Mouse (Mus musculus) limb, embryonic 12.5 days (tissue): ENCODE measurements around the gene H2-D1. TPM values are rescaled to one million over a fixed set of nuclear protein-coding genes. Genes with fewer than 3 reads are reported as not detected.

Source experiments
- ATAC-seq: fragments of 200-750 bp; cut with Nextera tagmentation; 2 replicates; pipeline ENCODE4 v1.8.0; 2017; ENCODE audit warnings: low read depth, moderate TSS enrichment; ENCODE audit not compliant: insufficient number of reproducible peaks, insufficient read depth, low FRiP score, low TSS enrichment
- H3K27ac ChIP-seq: fragments of 300-500 bp; sonication (generic); 2 replicates; pipeline ENCODE4 v1.5.1; 2016; ENCODE audit warnings: mild to moderate bottlenecking, moderate library complexity
- H3K27me3 ChIP-seq: fragments of 300-500 bp; sonication (generic); 2 replicates; pipeline ENCODE4 v1.6.1; 2016; ENCODE audit warnings: mild to moderate bottlenecking, moderate library complexity
- H3K36me3 ChIP-seq: fragments of 300-500 bp; sonication (generic); 2 replicates; pipeline ENCODE4 v1.6.1; 2016; ENCODE audit warnings: mild to moderate bottlenecking, moderate library complexity
- H3K4me1 ChIP-seq: fragments of 300-500 bp; sonication (generic); replicated peaks from 2 replicates; pipeline ENCODE4 v1.6.1; 2016
- H3K4me2 ChIP-seq: fragments of 300-500 bp; sonication (generic); 2 replicates; pipeline ENCODE4 v1.6.1; 2016; ENCODE audit warnings: mild to moderate bottlenecking, moderate library complexity
- H3K4me3 ChIP-seq: fragments of 300-500 bp; sonication (generic); replicated peaks from 2 replicates; pipeline ENCODE4 v1.5.1; 2016; ENCODE audit warnings: mild to moderate bottlenecking
- H3K9ac ChIP-seq: fragments of 300-500 bp; sonication (generic); replicated peaks from 2 replicates; pipeline ENCODE4 v1.6.1; 2016; ENCODE audit warnings: mild to moderate bottlenecking, moderate library complexity
- H3K9me3 ChIP-seq: fragments of 300-500 bp; sonication (generic); 2 replicates; pipeline ENCODE4 v1.6.1; 2016; ENCODE audit warnings: mild to moderate bottlenecking, moderate library complexity
- WGBS: fragments of 180-500 bp; shearing (Covaris S2); methylation state at CpG from one replicate; pipeline ENCODE4 v1.1.7; 2016; 5-methylcytosine and 5-hydroxymethylcytosine counted together
- polyA plus RNA-seq: library from polyadenylated mRNA; unstranded; fragments of >200 nt; fragmentation: Nextera tagmentation; extraction: Ambion mirVana; gene quantifications from 2 replicates; pipeline ENCODE4 v1.2.1, GENCODE M21; 2016

The H2-D1 gene
- polyA plus RNA-seq, 1 experiment from 2014 or later: 18.8 TPM

GRCm38 (mm10) chr17:35240384-35241304, 21.9 kb upstream of the H2-D1 start:
- Histone ChIP-seq H3K4me3 (peak overlapping the region; percentile 96), H3K9ac (peak overlapping the region; percentile 100), H3K9me3 (no peaks in the 10 kb centered on the region), H3K4me1 (peaks cover 40% of the 10 kb centered on the region), H3K27me3 (no peaks in the 10 kb centered on the region), H3K27ac (peak overlapping the region; percentile 99), H3K4me2 (peak overlapping the region; percentile 97), H3K36me3 (peaks cover 30% of the 10 kb centered on the region)
- ATAC-seq: 0 out of 2 replicates have a peak, but pooled peaks have one; percentile 2
- 27% methylated on average over 12 of the region's 12 CpGs for WGBS

GRCm38 (mm10) chr17:35241305-35242014, 21.1 kb upstream of the H2-D1 start, which contains the start of gene Ddx39b:
Ddx39b (plus strand) TSS chr17:35241746.
- Histone ChIP-seq H3K9ac (peak within 1 kb of the TSS; percentile 100), H3K4me1 (peaks cover 41% of the 10 kb centered on the region), H3K9me3 (no peaks in the 10 kb centered on the region), H3K36me3 (peaks cover 38% of the 10 kb centered on the region), H3K4me2 (peak within 1 kb of the TSS; percentile 97), H3K27ac (peak within 1 kb of the TSS; percentile 99), H3K4me3 (peak within 1 kb of the TSS; percentile 96), H3K27me3 (no peaks in the 10 kb centered on the region)
- WGBS: 0% methylated on average over 69 of the region's 69 CpGs
- peak; percentile 93 for ATAC-seq

GRCm38 (mm10) chr17:35242015-35242941, 20.3 kb upstream of the H2-D1 start:
- peak; percentile 23 for ATAC-seq
- H3K4me3 ChIP-seq: peak overlapping the region; percentile 96
- H3K36me3 ChIP-seq: peaks cover 47% of the 10 kb centered on the region
- peak overlapping the region; percentile 99 for H3K27ac ChIP-seq
- peak overlapping the region; percentile 97 for H3K4me2 ChIP-seq
- peak overlapping the region; percentile 100 for H3K9ac ChIP-seq
- under 1% methylated on average over 54 of the region's 55 CpGs for WGBS
- H3K27me3 ChIP-seq: no peaks in the 10 kb centered on the region
- H3K9me3 ChIP-seq: no peaks in the 10 kb centered on the region
- H3K4me1 ChIP-seq: peaks cover 38% of the 10 kb centered on the region

- WGBS: 10% methylated on average over 16 of the region's 16 CpGs
- Histone ChIP-seq H3K9ac (peak overlapping the region; percentile 100), H3K36me3 (peaks cover 52% of the 10 kb centered on the region), H3K4me3 (peak overlapping the region; percentile 96), H3K27me3 (no peaks in the 10 kb centered on the region), H3K4me1 (peaks cover 38% of the 10 kb centered on the region), H3K4me2 (peak overlapping the region; percentile 97), H3K27ac (peak overlapping the region; percentile 99), H3K9me3 (no peaks in the 10 kb centered on the region)
- ATAC-seq: no peak
Observed at GRCm38 (mm10) chr17:35243086-35243485, 19.4 kb upstream of the H2-D1 start.

- Histone ChIP-seq H3K27me3 (no peaks in the 10 kb centered on the region), H3K4me3 (peak overlapping the region; percentile 96), H3K4me1 (peaks cover 38% of the 10 kb centered on the region), H3K4me2 (peak overlapping the region; percentile 97), H3K9me3 (no peaks in the 10 kb centered on the region), H3K36me3 (peaks cover 72% of the 10 kb centered on the region), H3K27ac (no peak overlapping the region), H3K9ac (peak overlapping the region; percentile 100)
- no peak for ATAC-seq
- WGBS: 84% methylated on average over 2 of the region's 2 CpGs
Observed at GRCm38 (mm10) chr17:35244999-35245398, 17.5 kb upstream of the H2-D1 start.

GRCm38 (mm10) chr17:35245731-35246623, 16.6 kb upstream of the H2-D1 start:
- H3K4me3 ChIP-seq: 0 out of 2 replicates have a peak overlapping the region, but pooled peaks have one; percentile 11
- H3K27ac ChIP-seq: no peak overlapping the region
- H3K9me3 ChIP-seq: no peaks in the 10 kb centered on the region
- 86% methylated on average over 15 of the region's 15 CpGs for WGBS
- ATAC-seq: no peak
- H3K4me1 ChIP-seq: peaks cover 28% of the 10 kb centered on the region
- H3K4me2 ChIP-seq: peak overlapping the region; percentile 97
- no peaks in the 10 kb centered on the region for H3K27me3 ChIP-seq
- peaks cover 81% of the 10 kb centered on the region for H3K36me3 ChIP-seq
- H3K9ac ChIP-seq: no peak overlapping the region

GRCm38 (mm10) chr17:35247144-35247543, 15.4 kb upstream of the H2-D1 start:
- no peak overlapping the region for H3K4me2 ChIP-seq
- ATAC-seq: no peak
- peaks cover 91% of the 10 kb centered on the region for H3K36me3 ChIP-seq
- no peaks in the 10 kb centered on the region for H3K27me3 ChIP-seq
- no peak overlapping the region for H3K4me3 ChIP-seq
- H3K9ac ChIP-seq: no peak overlapping the region
- no peak overlapping the region for H3K27ac ChIP-seq
- 89% methylated on average over 7 of the region's 7 CpGs for WGBS
- H3K4me1 ChIP-seq: peaks cover 28% of the 10 kb centered on the region
- no peaks in the 10 kb centered on the region for H3K9me3 ChIP-seq

DNA sequence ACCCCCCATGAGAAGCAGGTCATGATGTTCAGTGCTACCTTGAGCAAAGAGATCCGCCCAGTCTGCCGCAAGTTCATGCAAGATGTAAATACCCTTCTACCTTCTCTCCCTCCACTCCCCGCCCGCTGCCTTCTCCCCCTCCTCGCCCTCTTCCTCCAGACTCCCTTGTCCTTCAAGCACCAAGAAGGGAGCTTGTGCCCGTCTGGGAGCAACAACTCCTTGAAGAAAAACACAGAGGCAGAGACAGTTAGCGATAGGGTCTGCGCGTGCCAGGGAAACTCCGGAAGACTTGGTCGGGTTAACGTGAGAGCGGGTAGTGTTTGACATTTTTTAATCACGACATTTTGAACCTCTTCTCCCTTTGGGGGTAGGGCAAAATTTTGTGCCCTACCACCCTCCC, 13.5 kb upstream of the H2-D1 start:
- Histone ChIP-seq H3K9me3 (no peaks in the 10 kb centered on the region), H3K27me3 (no peaks in the 10 kb centered on the region), H3K4me1 (peaks cover 19% of the 10 kb centered on the region), H3K9ac (no peak overlapping the region), H3K4me2 (no peak overlapping the region), H3K27ac (no peak overlapping the region), H3K4me3 (no peak overlapping the region), H3K36me3 (peaks cover 99% of the 10 kb centered on the region)
- whole genome bisulfite sequencing: 88% methylated on average over 14 of the region's 14 CpGs
- ATAC-seq: no peak

GRCm38 (mm10) chr17:35249451-35250197, 12.9 kb upstream of the H2-D1 start:
- H3K4me1 ChIP-seq: peaks cover 13% of the 10 kb centered on the region
- WGBS: 91% methylated on average over 19 of the region's 19 CpGs

More at GRCm38 (mm10) chr17:35249451-35250197, 12.9 kb upstream of the H2-D1 start:
- Histone ChIP-seq H3K27ac (no peak overlapping the region), H3K4me2 (no peak overlapping the region), H3K9ac (no peak overlapping the region), H3K36me3 (peaks cover 97% of the 10 kb centered on the region), H3K27me3 (no peaks in the 10 kb centered on the region), H3K9me3 (no peaks in the 10 kb centered on the region), H3K4me3 (no peak overlapping the region)
- ATAC-seq: no peak
